Mouse (Mus musculus): Measurements from ENCODE around the gene Trpm5.

Gene Trpm5

DNA sequence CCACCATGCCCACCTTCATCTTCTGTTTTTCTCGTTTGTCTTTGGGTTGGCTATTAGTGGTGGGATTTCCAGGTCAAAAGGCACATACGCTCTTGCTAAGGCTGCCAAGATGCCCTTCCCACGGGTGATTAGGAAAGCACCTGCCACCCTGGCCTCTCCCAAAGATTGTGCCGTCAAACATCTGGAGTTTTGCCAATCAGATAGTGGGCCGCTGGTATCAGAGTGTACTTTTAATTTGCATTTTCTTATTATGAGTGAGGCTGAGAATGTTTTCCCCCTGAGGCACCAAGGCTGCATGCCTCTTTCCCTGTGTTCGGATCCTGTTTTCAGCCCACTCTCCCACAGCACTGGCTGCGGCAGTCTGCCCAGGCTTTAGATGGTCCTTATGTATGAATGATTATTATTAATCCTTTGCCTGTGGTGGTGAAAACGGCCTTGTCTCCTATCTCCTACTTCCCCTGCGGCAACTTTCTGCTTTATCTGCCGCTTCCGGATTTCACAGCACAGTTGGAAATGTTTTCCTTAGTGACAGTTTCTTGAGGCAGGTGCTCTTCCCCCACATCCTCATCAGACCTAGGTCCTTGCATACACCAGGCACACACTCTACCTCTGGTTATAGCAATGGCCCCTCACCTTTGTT lies 10.9 kb upstream of the Trpm5 start:
- DNase-seq (ENCODE audit: low spot score): no peak

DNA sequence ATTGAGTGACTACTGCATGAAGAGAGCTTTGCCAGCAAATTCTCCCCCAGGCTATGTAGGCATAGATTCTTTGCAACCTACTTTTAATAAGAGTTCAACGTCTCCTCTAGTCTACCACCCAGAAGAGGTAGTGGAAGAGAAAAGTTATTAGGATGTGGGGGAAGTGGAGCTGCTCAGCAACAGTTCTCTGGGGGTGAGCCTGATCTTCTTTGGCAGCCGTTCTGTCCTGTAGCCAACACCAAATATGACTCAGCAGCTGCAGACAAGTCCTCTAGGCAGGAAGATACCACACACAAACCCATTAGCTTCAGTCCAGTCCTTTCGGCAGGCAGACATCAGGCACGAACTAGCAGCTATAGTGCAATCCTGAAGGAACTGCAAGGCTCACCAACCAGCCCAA lies 6.3 kb upstream of the Trpm5 start:
- DNase-seq (ENCODE audit: low spot score): no peak

DNA sequence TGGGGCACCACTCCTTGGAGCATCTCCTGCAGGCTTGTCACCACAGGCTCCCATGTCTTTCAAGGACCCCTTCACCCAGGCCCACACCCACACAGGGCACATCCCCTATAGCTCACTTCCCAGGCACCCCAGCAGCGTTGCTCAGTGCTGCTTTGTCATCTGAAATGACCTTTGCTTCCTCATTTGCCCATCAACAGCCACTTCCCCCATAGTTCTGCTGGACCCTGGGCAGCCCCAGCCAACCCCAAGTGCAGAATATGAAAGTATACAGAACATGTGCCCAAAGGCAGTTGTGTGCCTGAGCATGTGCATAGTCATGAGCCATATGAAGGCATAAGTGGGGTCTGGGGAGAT lies 1.1 kb upstream of the Trpm5 start:
- DNase-seq (ENCODE audit: low spot score): no peak

DNA sequence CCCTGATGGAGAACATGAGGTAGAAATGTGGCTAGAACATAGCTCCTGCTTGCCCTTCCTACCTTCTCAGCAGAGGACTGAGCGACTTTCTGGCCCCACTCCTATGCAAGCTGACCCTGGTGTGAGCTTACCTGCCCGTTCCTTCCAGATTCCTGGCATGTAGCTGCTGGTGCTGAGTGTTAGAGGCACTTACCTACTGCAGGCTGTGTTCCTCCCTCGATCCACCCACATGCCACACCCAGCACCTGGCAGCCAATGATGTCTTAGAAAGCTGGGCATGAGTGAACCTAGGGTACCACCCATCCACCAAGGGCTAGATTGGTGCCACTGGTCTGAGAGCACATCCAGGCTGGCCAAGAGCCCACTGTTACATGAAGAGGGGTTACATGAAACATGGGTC lies 595 bp downstream of the Trpm5 start:
- DNase-seq (ENCODE audit: low spot score): no peak

DNA sequence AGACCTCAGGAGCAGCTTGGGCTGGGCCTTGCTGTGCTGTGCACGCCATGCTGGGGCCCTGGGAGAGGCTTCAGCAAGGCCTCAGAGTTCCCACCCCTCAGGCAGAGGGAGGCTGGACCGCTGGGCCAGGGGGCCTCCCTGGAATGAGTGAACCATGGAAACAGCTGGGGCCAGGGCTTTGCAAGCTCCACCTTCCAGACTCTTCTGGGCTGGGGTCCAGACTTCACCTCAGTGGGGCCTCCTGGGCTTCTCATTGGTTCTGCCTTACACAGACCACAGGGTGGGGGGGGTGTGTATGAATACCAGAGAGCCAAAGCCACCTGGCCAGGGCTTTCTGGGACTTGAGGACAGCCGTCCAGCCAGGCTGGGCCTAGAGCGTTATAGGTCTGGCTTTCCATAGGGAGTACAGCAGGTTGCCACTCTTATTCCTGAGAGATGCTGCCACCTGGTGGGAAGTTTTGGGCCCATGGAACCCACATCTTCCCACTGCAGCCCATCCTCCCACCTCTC lies 7.3 kb downstream of the Trpm5 start:
- DNase-seq (ENCODE audit: low spot score): no peak

DNA sequence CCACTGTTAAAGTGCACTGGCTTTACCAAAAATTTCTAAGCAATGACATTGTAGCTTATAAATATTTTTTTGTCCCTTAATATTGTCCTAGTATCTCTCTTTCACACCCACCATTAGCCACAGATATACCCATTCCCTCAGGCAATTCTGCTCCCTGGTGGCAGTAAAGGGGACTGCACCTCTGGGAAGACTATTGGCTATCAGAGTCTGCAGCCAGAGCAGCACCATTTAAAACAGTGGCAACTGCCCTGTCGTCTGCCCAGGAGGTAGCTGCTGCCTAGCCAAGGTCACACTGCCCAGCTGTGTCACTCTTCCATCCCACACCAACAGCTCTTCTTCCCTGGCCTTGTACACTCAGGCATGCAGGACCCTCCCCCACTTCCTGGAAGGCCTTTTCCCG lies 8.1 kb downstream of the Trpm5 start:
- no peak for DNase-seq (ENCODE audit: low spot score)

DNA sequence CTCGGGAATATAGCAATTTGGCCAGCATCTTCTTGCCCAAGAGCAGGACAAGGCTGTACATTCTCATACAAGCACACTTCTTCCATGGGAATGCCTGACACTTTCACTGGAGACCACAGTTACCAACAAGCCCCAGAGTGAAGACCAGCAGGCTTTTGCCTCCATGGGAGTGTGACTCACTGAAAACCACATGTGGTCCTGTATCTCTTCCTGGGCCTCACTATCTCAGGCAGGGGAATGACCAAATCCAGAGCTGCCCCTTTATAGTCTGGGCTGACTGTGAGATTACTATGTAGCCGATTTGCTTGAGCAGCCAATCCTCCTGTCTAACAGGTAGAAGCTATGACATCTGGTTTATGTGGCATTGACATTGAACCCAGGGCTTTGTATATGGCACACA lies 10.7 kb downstream of the Trpm5 start:
- no peak for DNase-seq (ENCODE audit: low spot score)

DNA sequence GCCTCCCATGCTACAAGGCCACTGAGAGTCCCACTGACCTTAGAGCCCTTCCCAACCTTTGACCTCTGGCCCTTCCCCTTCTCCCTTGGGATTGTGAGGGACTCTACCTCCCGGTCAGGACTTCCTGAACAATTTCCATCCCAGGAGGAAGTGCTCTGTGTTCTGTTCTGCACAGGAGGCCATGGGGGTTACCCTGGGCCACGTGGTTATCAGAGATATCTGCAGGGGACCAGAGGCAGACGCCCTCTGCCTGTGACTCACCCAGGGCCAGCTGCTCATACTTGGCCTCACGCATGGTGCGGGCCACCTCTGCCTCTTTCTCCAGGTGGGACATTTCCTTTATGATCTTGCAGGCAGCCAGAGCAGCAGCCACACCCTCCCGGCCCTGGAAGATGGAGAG lies 12.4 kb downstream of the Trpm5 start:
- DNase-seq (ENCODE audit: low spot score): no peak

DNA sequence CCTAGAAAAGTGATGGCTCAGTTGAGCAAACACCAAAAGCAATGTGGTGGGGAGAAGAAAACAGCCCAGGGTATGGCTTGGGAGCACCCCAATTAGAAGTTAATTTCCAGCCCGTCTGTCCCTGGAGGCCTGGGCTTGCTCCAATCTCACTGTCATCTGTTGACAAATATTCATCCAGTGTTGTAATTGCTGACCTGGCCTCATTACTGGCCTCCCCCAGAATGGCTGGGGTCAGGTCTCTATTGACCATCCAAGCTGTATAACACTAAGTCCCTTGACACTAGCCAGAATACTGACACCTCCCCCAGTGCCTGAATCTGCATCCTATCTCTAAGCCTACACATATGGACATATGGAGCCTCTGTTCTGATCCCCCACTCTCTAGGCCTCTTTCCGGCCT lies 17.1 kb downstream of the Trpm5 start:
- DNase-seq (ENCODE audit: low spot score): no peak

DNA sequence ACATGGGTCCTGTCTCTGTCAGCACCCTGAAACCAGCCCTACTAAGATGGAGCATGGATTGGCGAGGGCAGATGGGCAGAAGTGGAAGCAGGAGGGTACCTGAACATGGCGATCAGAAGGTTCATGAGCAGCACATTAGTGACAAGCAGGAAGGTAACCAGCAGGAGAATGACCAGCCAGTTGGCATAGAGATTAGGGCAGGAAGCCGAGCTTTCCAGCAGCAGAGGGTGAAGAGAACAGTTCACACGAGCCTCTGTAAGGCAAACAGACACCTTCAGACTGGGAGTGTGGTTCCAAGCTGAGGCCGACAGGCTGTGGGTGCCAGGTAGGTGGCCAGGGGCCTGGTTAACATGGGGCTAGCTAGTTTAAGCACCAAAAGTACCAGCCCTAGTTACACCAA lies 19.0 kb downstream of the Trpm5 start:
- DNase-seq (ENCODE audit: low spot score): no peak

DNA sequence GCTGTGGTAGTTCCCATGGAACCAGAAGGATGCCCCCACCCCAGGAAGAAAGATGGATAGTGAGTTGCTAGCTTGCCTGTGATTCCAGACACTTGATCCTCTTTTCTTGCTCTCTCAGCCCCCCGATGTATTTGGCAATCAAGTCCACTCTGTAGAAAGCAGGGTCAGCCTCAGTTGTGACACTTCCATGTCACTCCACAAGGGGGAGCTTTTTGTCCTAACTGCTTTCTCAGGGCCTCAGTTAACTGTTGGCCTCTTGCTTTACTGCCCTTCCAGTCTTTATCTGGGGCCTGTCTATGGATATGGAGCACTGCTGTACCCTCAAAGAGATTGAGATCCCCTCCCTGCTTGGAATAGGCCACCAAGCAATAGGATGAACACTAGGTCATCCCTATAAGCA lies 21.4 kb downstream of the Trpm5 start:
- no peak for DNase-seq (ENCODE audit: low spot score)

DNA sequence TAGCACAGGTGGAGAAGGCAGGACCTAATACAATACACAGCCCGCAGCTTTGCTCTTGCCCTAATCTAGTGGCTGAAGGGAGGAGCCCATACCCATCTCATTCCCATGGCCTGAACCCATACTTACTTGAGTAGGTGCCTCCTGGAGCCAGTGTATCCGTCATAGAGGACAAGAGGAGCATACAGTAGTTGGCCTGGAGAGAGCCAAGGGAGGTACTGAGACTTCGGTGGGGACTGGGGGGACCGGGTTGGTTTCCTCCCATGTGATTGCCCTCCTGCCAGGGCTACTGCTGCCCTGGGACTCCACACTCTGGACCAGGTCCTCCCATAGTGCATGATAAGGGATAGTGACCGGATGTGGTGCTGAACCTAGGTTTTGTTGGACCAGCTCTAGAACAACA lies 21.8 kb downstream of the Trpm5 start:
- DNase-seq (ENCODE audit: low spot score): no peak

DNA sequence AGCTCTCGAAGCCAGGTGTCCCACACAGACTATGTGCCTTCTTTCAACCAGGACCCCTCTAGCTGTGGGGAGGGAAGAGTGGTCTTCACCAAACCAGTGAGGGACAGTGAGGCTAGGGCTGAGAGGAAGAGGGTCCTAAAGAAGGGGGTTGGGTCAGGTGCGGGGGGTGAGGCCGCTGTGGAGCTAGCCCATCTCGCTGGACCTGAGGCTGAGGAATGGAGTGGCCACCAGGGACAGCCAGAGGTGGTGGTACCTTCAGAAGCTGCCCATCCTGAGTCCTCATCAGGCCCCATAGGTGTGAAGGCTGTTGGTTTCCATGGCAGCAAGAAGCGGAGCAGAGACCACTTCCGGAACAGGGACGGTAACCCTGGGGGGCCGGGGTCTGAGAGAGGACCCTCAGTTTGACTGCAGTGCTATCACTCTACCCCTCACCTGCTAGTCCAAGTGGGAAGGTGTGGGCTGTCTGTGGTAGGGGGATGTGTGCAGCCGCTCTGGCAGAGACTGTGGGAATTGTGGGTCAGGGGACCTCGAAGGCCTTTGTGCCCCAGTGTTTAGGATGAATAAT lies 23.9 kb downstream of the Trpm5 start:
- DNase-seq (ENCODE audit: low spot score): no peak

DNA sequence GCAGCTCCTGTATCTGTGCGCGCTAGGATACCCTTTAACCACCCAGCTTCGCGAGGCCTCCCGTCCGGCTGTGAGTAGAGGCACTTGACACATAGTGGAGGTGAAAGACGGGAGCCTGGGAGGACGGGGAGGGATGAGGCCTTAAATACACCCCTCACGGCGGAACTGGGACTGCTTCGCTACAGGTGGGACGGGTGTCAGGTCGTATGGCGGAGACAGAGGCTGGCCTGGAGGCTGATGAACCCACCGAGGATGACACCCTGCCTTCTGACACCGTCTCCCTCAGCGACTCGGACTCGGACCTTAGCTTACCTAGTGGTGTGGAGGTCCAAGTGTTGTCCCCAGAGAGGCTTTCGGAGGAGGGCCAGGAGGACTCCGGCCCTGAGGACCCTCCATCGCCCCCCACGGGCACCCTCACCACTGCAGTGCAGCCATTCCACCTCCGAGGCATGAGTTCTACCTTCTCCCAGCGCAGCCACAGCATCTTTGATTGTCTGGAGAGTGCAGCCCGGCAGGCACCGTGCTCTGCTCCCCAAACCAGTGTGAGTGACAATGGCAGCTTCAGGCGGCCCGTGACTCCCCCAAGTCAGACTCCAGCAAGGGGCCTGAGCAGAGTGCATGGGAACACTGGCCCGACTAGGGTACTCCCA lies 24.6 kb downstream of the Trpm5 start:
- no peak for DNase-seq (ENCODE audit: low spot score)

DNA sequence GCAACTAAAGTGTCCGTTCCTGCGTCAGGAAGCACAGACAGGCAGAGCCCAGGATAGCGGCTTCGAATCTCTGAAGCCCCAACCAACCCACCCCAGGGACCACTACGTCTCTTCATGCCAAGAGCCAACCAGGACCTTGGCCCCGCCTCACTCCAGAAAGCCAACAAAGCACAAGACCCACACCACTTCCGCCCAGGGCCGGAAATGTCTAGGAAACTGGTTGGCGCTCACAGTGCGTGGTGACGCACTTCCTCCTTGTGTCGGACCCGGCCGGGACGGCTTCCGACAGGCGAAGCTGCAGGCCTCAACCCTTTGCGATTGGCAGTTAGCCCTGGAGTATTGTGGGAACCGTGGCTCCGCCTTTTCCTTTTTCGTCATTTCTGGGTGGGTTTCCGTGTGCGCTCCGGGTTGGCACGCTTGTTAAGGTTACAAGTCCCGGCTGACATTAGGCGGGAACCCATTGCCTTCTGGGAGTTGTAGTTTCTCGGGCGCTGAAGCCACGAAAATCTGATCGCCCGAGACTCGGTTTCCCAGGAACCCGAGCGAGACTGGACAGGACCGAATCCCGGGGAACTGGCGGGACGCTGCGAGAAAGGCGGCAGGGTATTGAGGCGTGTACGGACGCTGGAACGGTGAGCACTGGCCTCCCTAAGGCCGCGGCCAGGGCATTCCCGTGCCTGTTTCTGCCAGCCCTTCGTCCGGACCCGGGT lies 25.4 kb downstream of the Trpm5 start, which contains the start of gene Tssc4:
Gene Tssc4, plus strand, starts transcription at position 368 of the 710 bp plus-strand sequence.
- DNase-seq (ENCODE audit: low spot score): peak; percentile 84

DNA sequence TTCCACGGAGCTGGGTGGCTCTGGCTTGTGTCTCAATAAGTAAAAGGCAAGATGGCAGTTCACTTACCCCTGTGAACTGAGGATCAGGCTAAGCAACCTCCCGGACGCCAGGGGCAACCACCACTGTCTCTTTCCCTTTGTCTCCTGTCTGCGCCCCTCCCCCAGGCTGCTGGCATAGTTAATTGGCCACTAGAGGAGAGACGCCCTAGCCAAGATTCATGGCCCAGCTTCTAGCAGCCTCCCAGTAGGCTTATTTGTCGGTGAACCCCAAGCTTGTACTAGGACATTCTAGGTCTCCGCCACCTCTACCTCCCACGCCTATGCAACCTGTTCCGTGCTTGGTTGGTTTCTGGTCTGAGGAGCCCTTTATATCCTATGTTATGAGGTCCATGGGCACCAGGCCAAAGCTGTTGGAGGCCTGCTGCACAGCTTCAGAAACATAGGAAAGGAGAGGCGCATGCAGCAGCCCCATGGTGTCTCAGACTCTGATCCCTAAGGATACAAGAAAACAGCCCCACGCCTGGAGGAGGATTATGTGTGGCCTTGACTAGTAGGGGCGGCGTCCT lies 26.0 kb downstream of the Trpm5 start:
- DNase-seq (ENCODE audit: low spot score): no peak

DNA sequence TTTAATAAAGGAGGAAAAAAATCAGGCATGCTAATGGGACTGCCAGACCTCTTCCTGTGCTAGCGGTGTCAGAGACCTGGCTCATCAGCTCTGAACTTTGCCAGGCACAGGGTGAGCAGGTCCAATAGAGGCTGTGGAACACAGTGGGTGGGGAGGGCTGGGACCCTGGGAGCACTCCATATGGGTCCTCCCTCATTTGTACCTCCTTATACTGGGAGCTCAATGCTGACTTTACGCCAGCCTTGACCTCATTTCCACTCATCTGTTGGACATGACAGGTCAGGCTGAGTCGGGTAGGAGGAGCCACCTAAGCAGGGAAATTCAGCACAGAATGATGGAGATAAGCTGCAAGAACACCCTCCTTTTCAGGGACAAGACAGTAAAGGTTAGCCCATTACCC lies 26.5 kb downstream of the Trpm5 start:
- no peak for DNase-seq (ENCODE audit: low spot score)

DNA sequence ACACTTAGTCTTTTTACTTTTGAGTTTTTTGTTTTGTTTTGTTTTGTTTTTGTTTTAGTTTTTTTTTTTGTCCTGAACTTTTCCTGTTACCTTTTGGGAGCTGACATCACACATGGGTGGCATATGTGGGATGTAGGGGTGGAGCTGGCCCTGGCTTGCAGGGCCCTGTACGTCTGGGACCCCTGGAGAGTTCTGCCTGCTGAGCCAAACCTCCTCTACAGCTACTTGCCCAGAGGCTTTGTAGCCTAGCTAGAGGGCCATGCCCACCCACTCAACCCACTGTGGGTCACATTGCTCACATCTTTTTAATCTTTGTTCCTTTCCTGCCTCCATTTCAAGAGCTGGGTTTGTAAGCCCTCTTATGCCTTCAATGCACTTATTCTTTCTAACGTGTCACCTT lies 27.0 kb downstream of the Trpm5 start:
- no peak for DNase-seq (ENCODE audit: low spot score)

DNA sequence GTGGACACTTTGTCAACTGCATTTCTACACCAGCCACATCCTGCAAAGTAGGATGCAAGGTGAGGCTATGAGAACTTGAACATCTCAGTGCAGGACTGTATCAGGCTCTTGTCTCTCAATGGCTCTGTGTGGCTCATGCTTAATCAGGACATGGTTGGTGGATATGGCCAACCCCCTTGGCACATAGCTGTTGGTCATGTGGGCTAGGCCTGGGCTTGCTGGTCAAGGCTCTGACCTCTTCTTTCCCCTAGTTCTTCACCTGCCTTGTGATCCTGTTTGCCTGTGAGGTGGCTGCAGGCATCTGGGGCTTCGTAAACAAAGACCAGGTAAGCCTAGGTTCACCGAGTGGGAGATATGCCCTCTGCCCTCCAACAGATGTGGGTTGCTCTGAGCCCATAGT lies 28.8 kb downstream of the Trpm5 start:
- DNase-seq (ENCODE audit: low spot score): no peak

DNA sequence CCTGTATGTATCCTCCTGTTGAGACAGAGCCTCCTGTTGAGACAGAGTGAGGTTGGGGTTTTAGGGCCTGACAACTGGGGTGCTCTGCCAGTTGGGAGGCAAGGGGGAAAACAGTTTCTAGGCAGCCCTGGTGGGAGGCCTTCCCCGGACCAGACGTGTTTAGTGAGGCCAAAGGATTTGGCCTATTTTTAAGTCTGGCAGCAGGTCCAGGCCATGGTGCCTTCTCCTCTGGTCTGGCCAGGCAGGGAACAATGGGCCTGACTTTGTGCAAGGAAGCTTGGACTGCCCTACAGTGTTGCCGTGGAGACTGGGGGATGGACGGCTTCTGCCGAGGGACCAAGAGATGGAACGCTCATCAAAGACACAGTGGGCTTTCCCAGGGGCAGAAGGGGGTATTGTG lies 30.2 kb downstream of the Trpm5 start:
- DNase-seq (ENCODE audit: low spot score): no peak

DNA sequence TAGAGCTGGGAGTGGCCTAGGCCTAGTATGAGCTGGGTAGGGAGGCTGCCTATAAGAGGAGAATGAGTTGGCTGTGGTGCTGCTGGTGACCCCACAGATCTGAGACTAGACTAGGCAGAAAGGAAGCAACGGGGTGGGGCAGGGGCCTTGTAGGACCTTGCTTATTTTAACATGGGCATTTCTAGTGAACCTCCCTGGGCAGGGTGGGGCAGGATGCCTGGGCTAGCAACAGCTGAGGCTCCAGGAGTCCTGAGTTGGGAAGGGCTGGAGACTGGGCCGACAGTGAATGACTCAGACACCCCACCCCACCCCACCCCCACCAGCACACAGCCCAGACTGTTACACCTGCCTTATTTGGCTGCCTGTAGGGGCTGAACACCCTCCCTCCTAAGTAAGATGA lies 31.7 kb downstream of the Trpm5 start:
- DNase-seq (ENCODE audit: low spot score): no peak

DNA sequence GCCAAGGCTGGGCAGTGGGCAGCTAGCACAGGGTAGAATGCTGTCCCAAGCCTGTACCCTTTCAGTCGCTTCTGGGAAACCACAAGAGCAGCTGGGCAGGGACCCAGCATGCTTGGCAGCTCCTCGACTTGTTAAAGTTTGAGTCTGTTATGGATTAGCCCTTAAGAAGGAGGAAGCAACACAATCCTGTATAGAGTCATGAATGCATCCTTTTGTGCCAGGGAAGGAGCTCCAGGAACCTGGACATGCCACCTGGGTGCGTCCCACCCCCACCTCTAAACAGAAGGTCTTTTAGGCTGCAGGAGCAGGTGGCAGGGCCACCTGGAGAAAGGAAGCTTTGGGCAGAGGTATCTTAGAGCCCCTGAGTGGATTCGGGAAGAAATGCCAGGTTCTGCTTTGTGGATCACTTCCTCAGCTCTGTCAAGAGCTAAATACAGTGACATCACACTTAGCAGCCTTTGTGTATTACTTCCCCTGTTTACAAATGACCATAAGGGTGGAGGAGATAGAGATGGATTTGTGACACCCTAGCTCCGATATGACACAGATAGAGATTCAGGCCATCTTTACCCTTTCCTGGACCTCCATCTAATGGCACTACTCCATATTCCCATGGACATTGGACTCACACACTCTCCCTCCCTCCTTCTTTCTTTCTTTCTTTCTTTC lies 35.1 kb downstream of the Trpm5 start:
- no peak for DNase-seq (ENCODE audit: low spot score)
